Mouse (Mus musculus): Measurements from ENCODE around the gene Rnf135. TPM values are rescaled to one million over a fixed set of nuclear protein-coding genes. Genes with fewer than 3 reads are reported as not detected.
A peak's percentile ranks its signal among the peaks of the same experiment; 100 is the strongest.

The Rnf135 gene
- total and polyA plus RNA-seq, 3 experiments: 5.2 to 8.0 TPM; not detected in 1

DNA sequence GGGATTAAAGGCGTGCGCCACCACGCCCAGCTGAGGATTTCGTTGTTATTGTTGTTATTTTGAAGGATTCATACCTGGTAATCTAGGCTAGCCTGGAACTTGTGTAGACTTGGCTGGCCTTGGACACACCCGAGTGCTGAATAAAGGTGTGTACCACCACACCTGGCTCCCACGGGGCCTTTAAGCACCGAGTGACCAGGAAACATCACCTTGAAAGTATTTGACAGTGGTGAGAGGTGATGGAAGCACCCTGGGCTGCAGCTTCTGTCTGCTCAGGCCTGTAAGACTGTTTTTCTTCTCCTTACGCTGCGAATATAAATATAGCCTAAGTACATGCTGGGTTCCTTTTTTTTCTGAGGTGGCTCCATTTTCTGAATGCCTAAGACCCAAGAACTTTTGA is 15.5 kb upstream of the Rnf135 start:
- no peak for DNase-seq (ENCODE audit: low read depth, low spot score)
- Histone ChIP-seq H3K27me3 (ENCODE audit: control insufficient read depth in 1 of 2, insufficient read depth in 2 of 2, low read length in 2 of 2) (peaks cover 2 to 3% of the 10 kb centered on the region in 2 experiments; a peak in 2 of 4 replicates), H3K4me3 (ENCODE audit: control insufficient read depth in 1 of 2, insufficient read depth in 1 of 2, low read depth in 2 of 2, low read length in 2 of 2) (no peak overlapping the region), H3K79me2 (ENCODE audit: control insufficient read depth, insufficient read depth, low read length, poor library complexity) (no peaks in the 10 kb centered on the region), H3K9me3 (replicated peaks; ENCODE audit: insufficient read depth, low read length) (no peaks in the 10 kb centered on the region), H3K27ac (ENCODE audit: control insufficient read depth, low read depth, low read length) (no peak overlapping the region), H3K4me1 (ENCODE audit: control insufficient read depth in 1 of 2, insufficient read depth in 2 of 2, low read length in 2 of 2) (no peaks in the 10 kb centered on the region; a peak in 1 of 4 replicates), H3K9ac (ENCODE audit: control insufficient read depth, low read depth, low read length, poor library complexity, severe bottlenecking) (no peak overlapping the region), H3K36me3 (ENCODE audit: control insufficient read depth in 1 of 2, insufficient read depth in 2 of 2, low read length in 2 of 2) (no peaks in the 10 kb centered on the region)
- no peak for TF ChIP-seq ZNF384 (IDR thresholded peaks at IDR 0.05; ENCODE audit: low read depth, low read length)
- TF ChIP-seq BHLHE40 (IDR thresholded peaks at IDR 0.05; ENCODE audit: borderline replicate concordance, low read depth, low read length): no peak
- TF ChIP-seq EP300 (IDR thresholded peaks at IDR 0.05; ENCODE audit: low read depth in 1 of 2, low read length in 2 of 2): no peak
- no peak for TF ChIP-seq TCF12 (IDR thresholded peaks at IDR 0.05; ENCODE audit: low read depth, low read length)
- TF ChIP-seq NELFE (IDR thresholded peaks at IDR 0.05; ENCODE audit: low read depth, low read length): no peak
- no peak for TF ChIP-seq MEF2A (IDR thresholded peaks at IDR 0.05; ENCODE audit: extremely low read depth, insufficient replicate concordance, low read depth, low read length, poor library complexity, severe bottlenecking)
- TF ChIP-seq POLR2AphosphoS2 (IDR thresholded peaks at IDR 0.05; ENCODE audit: low read length): no peak
- TF ChIP-seq MAFK (IDR thresholded peaks at IDR 0.05; ENCODE audit: borderline replicate concordance, low read depth, low read length): no peak
- TF ChIP-seq SMC3 (IDR thresholded peaks at IDR 0.05; ENCODE audit: low read depth, low read length): no peak
- TF ChIP-seq POLR2AphosphoS5 (IDR thresholded peaks at IDR 0.05; ENCODE audit: borderline replicate concordance, low read depth, low read length): no peak
- no peak for TF ChIP-seq CHD2 (IDR thresholded peaks at IDR 0.05; ENCODE audit: low read length)
- TF ChIP-seq SIN3A (IDR thresholded peaks at IDR 0.05; ENCODE audit: low read length): no peak
- no peak for TF ChIP-seq POLR2A (IDR thresholded peaks at IDR 0.05; ENCODE audit: control insufficient read depth in 1 of 2, insufficient read depth in 1 of 2, low read depth in 1 of 2, low read length in 2 of 2, poor library complexity in 1 of 2)

DNA sequence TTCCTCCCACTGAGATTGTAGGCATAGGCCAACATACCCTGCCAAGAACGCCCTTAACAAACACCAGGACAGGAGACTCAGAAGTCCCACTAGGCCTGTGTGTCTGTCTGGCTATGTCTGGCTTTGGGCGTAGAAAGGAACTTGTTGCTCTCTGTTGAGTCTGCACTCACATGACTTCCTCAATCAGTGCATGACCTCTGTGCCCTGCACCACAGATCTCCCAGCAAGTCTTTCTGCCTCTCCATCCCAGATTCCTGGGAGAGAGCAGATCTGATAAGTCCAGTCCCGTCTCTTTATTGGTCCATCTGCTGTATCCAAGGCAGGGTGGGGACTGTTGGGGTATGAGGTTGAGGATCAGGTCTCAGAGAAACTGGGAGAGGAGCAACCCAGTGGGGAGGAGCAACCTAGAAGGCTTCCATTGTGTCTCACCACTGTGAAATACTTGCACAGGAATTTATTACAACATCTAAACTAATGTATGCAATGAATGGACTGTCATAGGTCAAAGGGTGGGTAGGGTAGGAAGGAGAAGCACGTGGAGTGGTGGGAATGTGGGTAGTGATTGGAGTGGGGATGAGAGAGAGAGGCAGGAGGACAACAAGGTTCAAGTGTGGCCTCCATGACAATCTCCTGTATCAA is 14.9 kb upstream of the Rnf135 start:
- DNase-seq (ENCODE audit: low read depth, low spot score): no peak
- H3K4me1 ChIP-seq (ENCODE audit: control insufficient read depth in 1 of 2, insufficient read depth in 2 of 2, low read length in 2 of 2): no peaks in the 10 kb centered on the region; a peak in 2 of 4 replicates
- H3K9me3 ChIP-seq (replicated peaks; ENCODE audit: insufficient read depth, low read length): no peaks in the 10 kb centered on the region
- no peak overlapping the region for H3K4me3 ChIP-seq (ENCODE audit: control insufficient read depth in 1 of 2, insufficient read depth in 1 of 2, low read depth in 2 of 2, low read length in 2 of 2)
- H3K36me3 ChIP-seq (ENCODE audit: control insufficient read depth in 1 of 2, insufficient read depth in 2 of 2, low read length in 2 of 2): no peaks in the 10 kb centered on the region
- no peak overlapping the region for H3K9ac ChIP-seq (ENCODE audit: control insufficient read depth, low read depth, low read length, poor library complexity, severe bottlenecking)
- peak; percentile 35; the same call in 1 of the 2 replicates for TF ChIP-seq BHLHE40 (IDR thresholded peaks at IDR 0.05; ENCODE audit: borderline replicate concordance, low read depth, low read length)
- no peak for TF ChIP-seq ETS1 (IDR thresholded peaks at IDR 0.05; ENCODE audit: low read depth, low read length)
- TF ChIP-seq RCOR1 (IDR thresholded peaks at IDR 0.05; ENCODE audit: low read depth, low read length): no peak
- no peak for TF ChIP-seq POLR2A (IDR thresholded peaks at IDR 0.05; ENCODE audit: control insufficient read depth in 1 of 2, insufficient read depth in 1 of 2, low read depth in 1 of 2, low read length in 2 of 2, poor library complexity in 1 of 2)
- TF ChIP-seq UBTF (IDR thresholded peaks at IDR 0.05; ENCODE audit: borderline replicate concordance, insufficient read depth, low read depth, low read length): no peak
- TF ChIP-seq ZC3H11A (IDR thresholded peaks at IDR 0.05; ENCODE audit: low read depth, low read length): no peak
- TF ChIP-seq MXI1 (IDR thresholded peaks at IDR 0.05; ENCODE audit: low read depth, low read length): no peak
- TF ChIP-seq CTCF (IDR thresholded peaks at IDR 0.05 in 2 of 3, conservative IDR thresholded peaks at IDR 0.05 in 1 of 3; ENCODE audit: control insufficient read depth in 1 of 3, insufficient read depth in 1 of 3, low read depth in 2 of 3, low read length in 3 of 3, poor library complexity in 1 of 3, severe bottlenecking in 1 of 3): no peak
- TF ChIP-seq HCFC1 (IDR thresholded peaks at IDR 0.05; ENCODE audit: low read depth, low read length): no peak
- H3K79me2 ChIP-seq (ENCODE audit: control insufficient read depth, insufficient read depth, low read length, poor library complexity): no peaks in the 10 kb centered on the region
- H3K27me3 ChIP-seq (ENCODE audit: control insufficient read depth in 1 of 2, insufficient read depth in 2 of 2, low read length in 2 of 2): peaks cover 0 to 3% of the 10 kb centered on the region in 2 experiments; a peak in 1 of 4 replicates
- H3K27ac ChIP-seq (ENCODE audit: control insufficient read depth, low read depth, low read length): no peak overlapping the region
